Mouse (Mus musculus) MEL (cell line): ENCODE measurements around the gene Taldo1. TPM values are rescaled to one million over a fixed set of nuclear protein-coding genes. Genes with fewer than 3 reads are reported as not detected.

ENCODE experiments used
- DNase-seq: peaks from one replicate; pipeline ENCODE4 v3.0.0; 2011; ENCODE audit warnings: low read depth, low spot score
- H3K27ac ChIP-seq: 2 replicates; pipeline ENCODE4 v1.5.1; 2012; ENCODE audit warnings: low read depth, mild to moderate bottlenecking, control low read depth, low read length, moderate library complexity; ENCODE audit not compliant: control insufficient read depth
- H3K27me3 ChIP-seq, 2 experiments: fragments of 150-350 bp in 1 of 2; sonication (generic) in 1 of 2; 2 replicates each; pipeline ENCODE4 v1.6.1; 2012; ENCODE audit warnings: low read length in 2 of 2, mild to moderate bottlenecking in 2 of 2, improper control_type of control experiment in 1 of 2, moderate library complexity in 1 of 2; ENCODE audit not compliant: insufficient read depth in 2 of 2, control insufficient read depth in 1 of 2
- H3K36me3 ChIP-seq, 2 experiments: 2 replicates each; pipeline ENCODE4 v1.6.1; 2012 to 2014; ENCODE audit warnings: low read length in 2 of 2, improper control_type of control experiment in 1 of 2, inconsistent platforms in 1 of 2, mild to moderate bottlenecking in 1 of 2; ENCODE audit not compliant: insufficient read depth in 2 of 2, control insufficient read depth in 1 of 2
- H3K4me1 ChIP-seq, 2 experiments: fragments of 150-350 bp in 1 of 2; sonication (generic) in 1 of 2; 2 replicates each; pipeline ENCODE4 v1.6.1; 2012; ENCODE audit warnings: low read length in 2 of 2, improper control_type of control experiment in 1 of 2, mild to moderate bottlenecking in 1 of 2; ENCODE audit not compliant: insufficient read depth in 2 of 2, control insufficient read depth in 1 of 2
- H3K4me3 ChIP-seq, 2 experiments: fragments of 150-350 bp in 1 of 2; sonication (generic) in 1 of 2; 2 replicates each; pipeline ENCODE4 v1.5.1; 2012; ENCODE audit warnings: low read depth in 2 of 2, low read length in 2 of 2, mild to moderate bottlenecking in 2 of 2, moderate library complexity in 2 of 2, control low read depth in 1 of 2, improper control_type of control experiment in 1 of 2; ENCODE audit not compliant: control insufficient read depth in 1 of 2, insufficient read depth in 1 of 2
- H3K79me2 ChIP-seq: 2 replicates; pipeline ENCODE4 v1.6.1; 2012; ENCODE audit warnings: mild to moderate bottlenecking, low read length, moderate library complexity; ENCODE audit not compliant: control insufficient read depth, poor library complexity, insufficient read depth
- H3K9ac ChIP-seq: 2 replicates; pipeline ENCODE4 v1.6.1; 2012; ENCODE audit warnings: low read depth, mild to moderate bottlenecking, control low read depth, low read length, moderate library complexity; ENCODE audit not compliant: control insufficient read depth, poor library complexity, severe bottlenecking
- H3K9me3 ChIP-seq: fragments of 150-350 bp; sonication (generic); replicated peaks from 2 replicates; pipeline ENCODE4 v1.6.1; 2012; ENCODE audit warnings: mild to moderate bottlenecking, low read length, improper control_type of control experiment, moderate library complexity; ENCODE audit not compliant: insufficient read depth
- CHD2 ChIP-seq: IDR thresholded peaks from 2 replicates; pipeline ENCODE4 v1.6.1; 2011; ENCODE audit warnings: low read length, improper control_type of control experiment
- CTCF ChIP-seq, 3 experiments: IDR thresholded peaks in 2 of 3; conservative IDR thresholded peaks in 1 of 3; 2 replicates each; pipeline ENCODE4 v1.5.1; 2011 to 2012; ENCODE audit warnings: low read length in 3 of 3, low read depth in 2 of 3, mild to moderate bottlenecking in 2 of 3, improper control_type of control experiment in 1 of 3, inconsistent platforms in 1 of 3, mixed read lengths in 1 of 3, moderate library complexity in 1 of 3; ENCODE audit not compliant: control insufficient read depth in 1 of 3, insufficient read depth in 1 of 3, poor library complexity in 1 of 3, severe bottlenecking in 1 of 3
- ELF1 ChIP-seq: IDR thresholded peaks from 2 replicates; pipeline ENCODE4 v1.6.1; 2014; ENCODE audit warnings: low read depth, mild to moderate bottlenecking, inconsistent platforms, low read length, improper control_type of control experiment, moderate library complexity
- GATA1 ChIP-seq: IDR thresholded peaks from 2 replicates; pipeline ENCODE4 v1.6.1; 2011; ENCODE audit warnings: low read depth, low read length, improper control_type of control experiment
- HCFC1 ChIP-seq: IDR thresholded peaks from 2 replicates; pipeline ENCODE4 v1.6.1; 2012; ENCODE audit warnings: low read depth, mild to moderate bottlenecking, inconsistent platforms, low read length, improper control_type of control experiment, moderate library complexity
- MAFK ChIP-seq: IDR thresholded peaks from 2 replicates; pipeline ENCODE4 v1.6.1; 2011; ENCODE audit warnings: low read depth, mild to moderate bottlenecking, low read length, improper control_type of control experiment, borderline replicate concordance
- MAX ChIP-seq: IDR thresholded peaks from 2 replicates; pipeline ENCODE4 v1.6.1; 2011; ENCODE audit warnings: low read length, improper control_type of control experiment
- MAZ ChIP-seq: IDR thresholded peaks from 2 replicates; pipeline ENCODE4 v1.6.1; 2012; ENCODE audit warnings: low read depth, mild to moderate bottlenecking, inconsistent platforms, low read length, improper control_type of control experiment
- MEF2A ChIP-seq: IDR thresholded peaks from 2 replicates; pipeline ENCODE4 v1.6.1; 2014; ENCODE audit warnings: low read depth, mild to moderate bottlenecking, inconsistent platforms, low read length, improper control_type of control experiment; ENCODE audit not compliant: poor library complexity, insufficient replicate concordance, severe bottlenecking; ENCODE audit errors: extremely low read depth
- MXI1 ChIP-seq: IDR thresholded peaks from 2 replicates; pipeline ENCODE4 v1.6.1; 2011; ENCODE audit warnings: mild to moderate bottlenecking, low read depth, low read length, improper control_type of control experiment
- MYC ChIP-seq: IDR thresholded peaks from 2 replicates; pipeline ENCODE4 v1.6.1; 2011; ENCODE audit warnings: low read depth, mild to moderate bottlenecking, low read length, improper control_type of control experiment, moderate library complexity
- NELFE ChIP-seq: IDR thresholded peaks from 2 replicates; pipeline ENCODE4 v1.6.1; 2011; ENCODE audit warnings: low read depth, low read length, improper control_type of control experiment
- NRF1 ChIP-seq: IDR thresholded peaks from 2 replicates; pipeline ENCODE4 v1.6.1; 2014; ENCODE audit warnings: low read depth, mild to moderate bottlenecking, inconsistent platforms, low read length, improper control_type of control experiment, moderate library complexity; ENCODE audit not compliant: poor library complexity, insufficient read depth, severe bottlenecking
- POLR2AphosphoS5 ChIP-seq: IDR thresholded peaks from 2 replicates; pipeline ENCODE4 v1.6.1; 2012; ENCODE audit warnings: low read depth, borderline replicate concordance, mild to moderate bottlenecking, inconsistent platforms, low read length, moderate library complexity, mixed read lengths
- RAD21 ChIP-seq: IDR thresholded peaks from 2 replicates; pipeline ENCODE4 v1.6.1; 2011; ENCODE audit warnings: mild to moderate bottlenecking, low read depth, low read length, improper control_type of control experiment
- RCOR1 ChIP-seq: IDR thresholded peaks from 2 replicates; pipeline ENCODE4 v1.6.1; 2012; ENCODE audit warnings: low read depth, mild to moderate bottlenecking, inconsistent platforms, low read length, improper control_type of control experiment
- SIN3A ChIP-seq: IDR thresholded peaks from 2 replicates; pipeline ENCODE4 v1.6.1; 2012; ENCODE audit warnings: low read length, improper control_type of control experiment, inconsistent platforms
- SMC3 ChIP-seq: IDR thresholded peaks from 2 replicates; pipeline ENCODE4 v1.6.1; 2011; ENCODE audit warnings: low read depth, low read length, improper control_type of control experiment
- TAL1 ChIP-seq: IDR thresholded peaks from 2 replicates; pipeline ENCODE4 v1.6.1; 2012; ENCODE audit warnings: mild to moderate bottlenecking, inconsistent platforms, low read length, moderate library complexity, mixed read lengths
- TBP ChIP-seq: IDR thresholded peaks from 2 replicates; pipeline ENCODE4 v1.8.0; 2011; ENCODE audit warnings: low read depth, low read length, improper control_type of control experiment
- TCF12 ChIP-seq: IDR thresholded peaks from 2 replicates; pipeline ENCODE4 v1.6.1; 2014; ENCODE audit warnings: low read depth, mild to moderate bottlenecking, inconsistent platforms, low read length, improper control_type of control experiment, moderate library complexity
- UBTF ChIP-seq: IDR thresholded peaks from 2 replicates; pipeline ENCODE4 v1.6.1; 2012; ENCODE audit warnings: low read depth, mild to moderate bottlenecking, inconsistent platforms, low read length, improper control_type of control experiment, moderate library complexity, borderline replicate concordance; ENCODE audit not compliant: insufficient read depth
- USF1 ChIP-seq: IDR thresholded peaks from 2 replicates; pipeline ENCODE4 v1.6.1; 2014; ENCODE audit warnings: low read depth, mild to moderate bottlenecking, inconsistent platforms, low read length, improper control_type of control experiment, moderate library complexity
- ZKSCAN1 ChIP-seq: IDR thresholded peaks from 2 replicates; pipeline ENCODE4 v1.6.1; 2012; ENCODE audit warnings: low read depth, mild to moderate bottlenecking, inconsistent platforms, low read length, improper control_type of control experiment, moderate library complexity
- polyA plus RNA-seq, 2 experiments: library from polyadenylated mRNA; stranded (reverse) in 1 of 2; unstranded in 1 of 2; fragments of >175 nt in 1 of 2; fragments of >200 nt in 1 of 2; gene quantifications; 2 replicates each; pipeline versions ENCODE4 v1.2.1 to v1.2.4; 2012; ENCODE audit warnings: low replicate concordance in 2 of 2, low read depth in 1 of 2; ENCODE audit not compliant: insufficient read length in 2 of 2, insufficient read depth in 1 of 2, missing spikeins in 1 of 2
- total RNA-seq: library from RNA; depleted of rRNA; stranded (reverse); fragments of 300-350 nt; gene quantifications from 2 replicates; pipeline ENCODE4 v1.2.3, GENCODE M21; 2012

The Taldo1 gene
- total and polyA plus RNA-seq, 3 experiments, result 298 to 415 TPM; not detected in 1

DNA sequence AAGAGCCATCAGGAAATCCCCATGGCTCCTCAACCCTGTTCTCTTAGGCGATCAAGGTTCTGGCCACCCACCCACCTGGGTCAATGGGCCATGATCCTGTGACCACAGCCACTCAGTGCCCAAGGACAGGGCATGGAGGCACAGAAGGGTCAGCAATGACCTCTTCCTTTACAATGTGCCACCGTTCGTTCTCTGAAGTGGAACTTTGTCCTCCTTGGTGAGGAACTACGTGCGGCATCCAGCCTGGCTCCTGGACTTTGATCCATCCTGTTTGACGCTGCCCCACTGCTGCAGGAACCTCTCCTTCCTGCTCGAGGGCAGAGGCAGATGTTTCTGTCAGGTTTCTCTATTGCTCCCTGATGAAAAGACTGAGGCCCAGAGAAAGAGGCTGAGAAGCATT is 48.3 kb upstream of the Taldo1 start:
- no peaks in the 10 kb centered on the region for H3K4me1 ChIP-seq
- no peaks in the 10 kb centered on the region for H3K9me3 ChIP-seq

DNA sequence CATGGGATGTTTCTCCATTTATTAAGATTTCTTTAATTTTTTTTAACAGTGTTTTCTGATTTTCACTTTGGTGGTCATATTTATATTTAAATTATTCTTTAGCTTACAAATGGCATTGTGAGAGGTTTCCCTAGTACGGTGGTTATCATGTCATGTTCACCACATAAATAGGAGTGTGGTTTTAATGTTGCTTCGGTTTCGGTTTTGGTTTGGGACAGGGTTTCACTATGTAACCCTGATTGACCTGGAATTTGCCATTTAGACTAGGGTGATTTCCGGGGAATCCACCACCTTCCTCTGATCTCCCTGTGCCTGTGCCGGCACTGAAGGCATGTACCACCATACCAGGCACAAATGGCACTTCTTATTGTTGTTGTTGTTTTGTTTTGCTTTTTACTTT is 47.2 kb upstream of the Taldo1 start:
- no peak for DNase-seq
- no peaks in the 10 kb centered on the region for H3K9me3 ChIP-seq
- H3K36me3 ChIP-seq, result no peaks in the 10 kb centered on the region
- no peak overlapping the region for H3K27ac ChIP-seq
- no peak overlapping the region for H3K4me3 ChIP-seq
- peaks cover 0 to 4% of the 10 kb centered on the region in 2 experiments; a peak in 3 of 4 replicates for H3K27me3 ChIP-seq
- TF ChIP-seq MEF2A (no peak), SIN3A (no peak), MYC (no peak), CHD2 (no peak), RAD21 (no peak), TAL1 (no peak), MAZ (no peak), MXI1 (no peak)
- H3K79me2 ChIP-seq, result no peaks in the 10 kb centered on the region
- no peaks in the 10 kb centered on the region for H3K4me1 ChIP-seq
- H3K9ac ChIP-seq, result no peak overlapping the region

More for the DNA sequence above, 48.3 kb upstream of the Taldo1 start:
- Histone ChIP-seq H3K4me3 (no peak overlapping the region), H3K9ac (no peak overlapping the region), H3K36me3 (no peaks in the 10 kb centered on the region), H3K79me2 (no peaks in the 10 kb centered on the region), H3K27ac (no peak overlapping the region), H3K27me3 (peaks cover 0 to 4% of the 10 kb centered on the region in 2 experiments; a peak in 3 of 4 replicates)
- no peak for DNase-seq
- TF ChIP-seq MAFK, result no peak
- no peak for TF ChIP-seq MEF2A
- TF ChIP-seq NRF1, result no peak
- TF ChIP-seq NELFE, result no peak
- TF ChIP-seq MAZ, result no peak

DNA sequence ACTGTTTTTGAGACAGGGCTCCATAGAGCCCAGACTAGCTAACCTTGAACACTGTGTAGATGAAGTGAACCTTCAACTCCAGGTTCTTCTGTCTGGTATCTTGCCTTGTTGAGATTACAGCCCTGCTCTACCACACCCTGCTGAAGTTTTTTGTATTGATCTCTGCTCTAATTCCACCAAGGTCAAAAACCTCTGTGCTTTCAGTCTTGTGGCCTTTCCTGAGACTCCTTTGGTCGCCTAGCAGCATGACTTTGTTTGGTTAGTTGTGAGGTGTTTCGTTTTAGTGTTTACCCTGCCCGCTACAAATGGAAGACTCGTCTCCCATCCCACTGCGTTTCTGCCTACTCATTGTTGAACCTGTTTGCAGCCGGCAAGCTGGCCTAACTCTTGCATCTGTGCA is 40.9 kb upstream of the Taldo1 start:
- Histone ChIP-seq H3K27me3 (peaks cover 7 to 18% of the 10 kb centered on the region in 2 experiments; a peak in 3 of 4 replicates), H3K9ac (no peak overlapping the region), H3K4me1 (peaks cover 0 to under 1% of the 10 kb centered on the region in 2 experiments; a peak in 1 of 4 replicates), H3K27ac (no peak overlapping the region), H3K9me3 (no peaks in the 10 kb centered on the region), H3K36me3 (no peaks in the 10 kb centered on the region), H3K4me3 (no peak overlapping the region), H3K79me2 (no peaks in the 10 kb centered on the region)
- TF ChIP-seq USF1, result no peak
- TF ChIP-seq ELF1, result no peak
- TF ChIP-seq UBTF, result no peak
- no peak for TF ChIP-seq MYC
- TF ChIP-seq TAL1, result no peak
- no peak for TF ChIP-seq POLR2AphosphoS5
- TF ChIP-seq TCF12, result no peak
- TF ChIP-seq RCOR1, result no peak
- TF ChIP-seq TBP, result no peak
- TF ChIP-seq ZKSCAN1, result no peak
- no peak for TF ChIP-seq GATA1
- no peak for TF ChIP-seq SMC3
- TF ChIP-seq MAX, result no peak
- TF ChIP-seq HCFC1, result no peak
- no peak for TF ChIP-seq SIN3A
- no peak for TF ChIP-seq RAD21
- TF ChIP-seq MEF2A, result no peak
- no peak for TF ChIP-seq CTCF (IDR thresholded peaks at IDR 0.05 in 2 of 3, conservative IDR thresholded peaks at IDR 0.05 in 1 of 3; ENCODE audit: control insufficient read depth in 1 of 3, insufficient read depth in 1 of 3, low read depth in 2 of 3, low read length in 3 of 3, poor library complexity in 1 of 3, severe bottlenecking in 1 of 3)
- no peak for TF ChIP-seq MAFK
- no peak for DNase-seq
